Mouse (Mus musculus): ENCODE measurements around the gene Mpp3.
A peak's percentile ranks its signal among the peaks of the same experiment; 100 is the strongest.

The Mpp3 gene

DNA sequence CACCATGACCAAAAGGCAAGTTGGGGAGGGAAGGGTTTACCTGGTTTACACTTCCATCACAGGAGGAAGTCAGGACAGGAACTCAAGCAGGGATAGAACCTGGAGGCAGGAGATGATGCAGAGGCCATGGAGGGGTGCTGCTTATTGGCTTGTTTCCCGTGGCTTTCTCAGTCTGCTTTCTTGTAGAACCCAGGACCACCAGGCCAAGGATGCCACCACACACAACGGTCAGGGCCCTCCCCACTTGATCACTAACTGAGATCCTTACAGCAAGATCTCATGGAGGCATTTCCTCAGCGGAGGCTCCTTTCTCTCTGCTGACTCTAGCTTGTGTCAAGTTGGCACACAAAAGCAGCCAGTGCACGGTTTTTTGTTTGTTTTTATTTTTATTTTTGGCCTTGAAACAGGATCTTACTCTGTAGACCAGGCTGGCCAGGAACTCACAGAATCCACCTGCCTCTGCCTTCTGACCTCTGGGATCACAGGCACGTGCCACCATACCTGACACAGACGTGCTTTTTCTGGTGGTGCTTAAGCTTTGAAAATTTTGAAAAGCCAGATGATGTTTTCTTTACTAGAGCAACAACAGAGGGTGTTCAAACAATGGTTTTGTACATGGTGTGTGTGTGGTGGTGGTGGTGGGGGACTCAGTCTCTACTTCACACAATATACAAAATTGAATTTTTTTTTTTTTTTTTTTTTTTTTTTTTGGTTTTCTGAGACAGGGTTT lies at the start of gene Mpp3:
Mpp3 (minus strand) TSS at position 375 of the 730 bp plus-strand sequence.
- no peak for DNase-seq (ENCODE audit: low spot score)

- DNase-seq (ENCODE audit: low spot score), result no peak
These were observed 45.5 kb upstream of the Mpp3 start for GRCm38 (mm10) chr11:102073722-102074121.

DNA sequence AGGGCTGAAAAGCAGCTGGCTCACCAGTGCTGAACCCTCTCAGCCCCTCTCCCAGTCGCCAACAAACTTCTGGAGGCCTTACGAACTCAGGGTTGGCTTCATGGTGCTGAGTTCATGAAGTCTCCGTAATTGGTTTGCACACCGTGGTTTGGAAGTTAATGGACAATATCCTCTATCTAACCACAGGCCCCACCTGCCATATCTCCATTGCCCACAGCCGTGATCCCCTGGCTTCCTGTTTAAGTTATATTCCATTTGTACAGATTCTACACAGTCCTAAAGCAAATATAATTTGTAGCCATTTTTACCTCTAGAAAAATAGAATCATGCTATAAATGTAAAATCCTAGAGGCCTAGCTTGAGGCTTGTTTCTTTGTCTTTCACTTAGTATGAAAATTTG lies 44.5 kb upstream of the Mpp3 start:
- no peak for DNase-seq (ENCODE audit: low spot score)

DNA sequence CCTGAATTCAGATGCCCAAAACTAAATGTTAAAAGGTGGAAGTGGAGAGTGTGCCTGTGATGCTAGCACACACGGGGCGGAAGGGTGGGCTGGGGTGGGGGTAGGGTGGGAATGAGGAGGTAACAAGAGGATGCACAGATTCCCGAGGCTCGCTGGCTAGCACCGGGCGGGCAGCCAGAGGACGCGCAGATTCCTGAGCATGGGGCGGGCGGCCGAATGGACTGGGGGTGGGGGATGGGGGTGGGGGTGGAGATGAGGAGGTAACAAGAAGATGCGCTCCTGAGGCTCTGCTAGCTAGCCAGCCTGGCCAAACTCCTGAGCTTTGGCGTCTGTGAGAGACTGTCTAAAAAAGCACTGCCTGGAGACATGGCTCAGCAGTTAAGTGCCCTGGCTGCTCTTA lies 42.2 kb upstream of the Mpp3 start:
- no peak for DNase-seq (ENCODE audit: low spot score)

- no peak for DNase-seq (ENCODE audit: low spot score)
These were observed 41.4 kb upstream of the Mpp3 start for GRCm38 (mm10) chr11:102069633-102070032.

GRCm38 (mm10) chr11:102068969-102069368 lies 40.7 kb upstream of the Mpp3 start:
- DNase-seq (ENCODE audit: low spot score), result peak; percentile 59

- DNase-seq (ENCODE audit: low spot score), result no peak
These were observed 34.8 kb upstream of the Mpp3 start for GRCm38 (mm10) chr11:102063076-102063475.

GRCm38 (mm10) chr11:102061941-102062473 lies 33.7 kb upstream of the Mpp3 start:
- no peak for DNase-seq (ENCODE audit: low spot score)

DNA sequence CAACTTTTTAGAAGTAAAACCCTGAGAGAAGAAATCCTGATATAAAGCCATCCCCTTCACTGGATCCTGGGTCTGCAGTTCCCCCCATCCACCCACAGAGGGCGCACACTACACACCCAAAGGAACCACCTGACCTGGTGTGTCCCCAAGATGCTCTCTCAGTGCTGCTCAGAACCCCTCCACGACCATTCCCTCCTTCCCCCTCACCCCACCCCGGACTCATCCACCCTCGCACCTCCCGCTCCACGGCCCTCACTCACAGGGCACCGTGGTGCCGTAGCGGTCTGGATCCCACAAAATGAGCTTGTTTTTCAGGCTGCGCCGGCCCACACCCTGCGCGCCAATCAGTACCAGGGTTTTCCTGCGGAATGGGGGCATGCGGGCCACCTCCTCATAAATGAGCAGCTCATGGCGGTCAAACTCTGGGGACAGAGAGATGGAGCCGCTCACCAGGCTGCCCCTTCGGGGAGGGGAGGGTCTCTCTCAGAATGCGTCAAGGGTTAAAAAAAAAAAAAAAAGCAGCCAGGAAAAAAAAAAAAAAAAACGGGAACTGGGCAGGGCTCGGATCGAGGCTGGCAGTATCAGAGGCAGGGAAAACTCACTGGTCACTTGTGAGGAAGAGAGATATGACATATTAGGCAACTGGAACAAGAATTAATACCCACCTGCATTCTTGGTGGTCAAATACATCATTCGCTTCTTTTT lies 33.1 kb upstream of the Mpp3 start:
- peak; percentile 90 for DNase-seq (ENCODE audit: low spot score)

GRCm38 (mm10) chr11:102053847-102054246 lies 25.6 kb upstream of the Mpp3 start:
- peak; percentile 78 for DNase-seq (ENCODE audit: low spot score)

- no peak for DNase-seq (ENCODE audit: low spot score)
These were observed 24.9 kb upstream of the Mpp3 start for GRCm38 (mm10) chr11:102053183-102053582.

DNA sequence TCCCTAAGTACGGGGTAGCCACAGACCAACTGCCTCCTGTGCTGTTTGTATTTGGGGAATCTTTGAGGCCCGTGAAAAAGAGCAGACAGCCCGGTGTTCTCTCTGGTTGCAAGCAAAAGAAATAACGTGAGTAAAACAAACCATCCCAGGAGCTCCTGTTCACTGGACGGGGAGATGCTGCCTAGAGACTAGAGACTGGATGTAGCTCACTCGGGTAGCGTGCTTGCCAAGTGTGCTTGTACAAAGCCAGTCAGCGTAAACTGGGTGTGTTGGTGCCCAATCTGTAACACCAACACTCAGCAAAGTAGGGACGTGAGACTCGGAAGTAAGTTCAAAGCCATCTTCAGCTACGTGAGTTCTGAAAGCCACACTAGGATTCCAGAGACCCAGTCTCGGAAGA lies 24.4 kb upstream of the Mpp3 start:
- DNase-seq (ENCODE audit: low spot score), result no peak

- no peak for DNase-seq (ENCODE audit: low spot score)
These were observed 23.7 kb upstream of the Mpp3 start for GRCm38 (mm10) chr11:102051954-102052353.

- no peak for DNase-seq (ENCODE audit: low spot score)
These were observed 23.3 kb upstream of the Mpp3 start for GRCm38 (mm10) chr11:102051541-102051940.

- DNase-seq (ENCODE audit: low spot score), result no peak
These were observed 21.7 kb upstream of the Mpp3 start for GRCm38 (mm10) chr11:102049875-102050482.

DNA sequence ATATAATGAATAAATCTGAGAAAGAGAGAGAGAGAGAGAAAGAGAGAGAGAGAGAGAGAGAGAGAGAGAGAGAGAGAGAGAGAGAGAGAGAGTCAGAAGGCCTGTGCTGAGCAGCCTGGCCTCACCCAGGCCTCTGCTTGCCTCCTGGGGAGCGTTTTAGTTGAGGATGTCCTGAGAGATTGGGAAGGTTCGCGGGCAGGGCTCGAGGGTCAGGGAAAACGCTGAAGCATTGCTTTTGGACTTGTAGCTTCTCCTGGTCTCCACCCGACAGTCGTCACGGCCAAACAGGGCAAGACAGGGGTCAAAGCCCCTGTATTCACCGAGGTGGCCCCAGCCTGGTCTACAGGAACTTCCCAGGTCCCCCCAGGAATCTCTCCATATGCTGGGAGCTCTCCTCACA lies 18.3 kb upstream of the Mpp3 start:
- DNase-seq (ENCODE audit: low spot score), result no peak

DNA sequence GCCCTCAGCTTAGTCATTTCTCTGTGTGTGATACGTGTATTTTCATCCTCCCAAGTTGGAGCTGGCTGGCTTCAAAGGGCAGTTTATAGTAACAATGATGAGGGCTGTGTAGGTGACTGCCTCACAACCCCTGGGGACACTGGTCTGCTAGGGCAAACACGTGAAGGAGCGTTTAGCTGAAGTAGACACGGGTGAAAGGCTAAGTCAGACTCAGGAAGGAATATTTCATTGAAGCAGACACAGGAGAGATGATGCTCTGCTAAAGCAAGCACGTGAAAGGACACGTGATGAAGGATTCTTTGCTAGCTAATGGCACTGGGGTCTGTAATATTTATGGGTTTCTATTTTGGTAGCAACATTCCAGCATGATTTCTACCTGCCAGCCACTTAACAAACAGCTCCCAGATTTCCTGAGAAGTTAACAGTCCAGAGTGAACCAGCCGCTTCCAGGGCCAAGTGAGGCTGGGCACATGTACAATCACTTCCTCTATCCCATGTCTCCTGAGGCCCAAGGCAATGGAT lies 16.5 kb upstream of the Mpp3 start:
- DNase-seq (ENCODE audit: low spot score), result no peak

GRCm38 (mm10) chr11:102043381-102043780 lies 15.1 kb upstream of the Mpp3 start:
- DNase-seq (ENCODE audit: low spot score), result no peak

GRCm38 (mm10) chr11:102042971-102043370 lies 14.7 kb upstream of the Mpp3 start:
- no peak for DNase-seq (ENCODE audit: low spot score)

GRCm38 (mm10) chr11:102041350-102041949 lies 13.2 kb upstream of the Mpp3 start, which contains the start of gene Cd300lg:
TSS of gene Cd300lg (plus strand) at chr11:102041509.
- no peak for DNase-seq (ENCODE audit: low spot score)

DNA sequence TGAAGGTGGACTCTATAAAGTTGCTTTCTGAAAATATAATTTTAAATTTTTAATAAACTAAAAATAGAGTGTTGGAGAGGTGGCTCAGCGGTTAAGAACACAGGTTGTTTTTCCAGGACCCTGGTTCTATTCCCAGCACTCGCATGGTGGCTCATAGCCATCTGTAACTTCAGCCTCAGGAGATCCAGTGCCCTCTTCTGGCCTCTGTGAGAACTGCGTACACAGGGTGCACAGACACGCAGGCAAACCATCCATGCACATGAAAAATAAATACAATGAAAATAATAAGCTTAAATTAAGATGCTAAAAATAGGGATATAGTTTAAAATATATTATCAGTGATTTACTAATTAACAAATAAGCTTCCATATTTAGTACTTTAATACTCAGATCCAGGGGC lies 12.4 kb upstream of the Mpp3 start:
- DNase-seq (ENCODE audit: low spot score), result peak; percentile 16

- DNase-seq (ENCODE audit: low spot score), result peak; percentile 96
These were observed 11.9 kb upstream of the Mpp3 start for GRCm38 (mm10) chr11:102040138-102040524.

All from embryo, embryonic 10.5 days (tissue).